Mouse (Mus musculus): ENCODE measurements around the gene Plb1. TPM values are rescaled to one million over a fixed set of nuclear protein-coding genes. Genes with fewer than 3 reads are reported as not detected.
A peak's percentile ranks its signal among the peaks of the same experiment; 100 is the strongest.

The Plb1 gene
- total RNA-seq, 2 experiments from 2014 or later: 1.2 to 1.8 TPM

GRCm38 (mm10) chr5:32322146-32322811 lies 89.8 kb downstream of the Plb1 start:
- DNase-seq: peak; percentile 64 to 66
- intact Hi-C loops (cut with DNase I): loop anchor here (1.0 to 5.0 kb wide), 4 partner anchors 75 to 198 kb away; no protein-coding TSS in a partner anchor

GRCm38 (mm10) chr5:32328139-32328538 lies 95.6 kb downstream of the Plb1 start:
- intact Hi-C loops (cut with DNase I): no loop called here
- no peak for DNase-seq

GRCm38 (mm10) chr5:32332591-32332990 lies 100.1 kb downstream of the Plb1 start:
- no peak for DNase-seq
- intact Hi-C loops (cut with DNase I): no loop called here

- intact Hi-C loops (cut with DNase I): loop anchor here (5.0 kb wide), 1 partner anchor 82 kb away; no protein-coding TSS in a partner anchor
These were observed 102.7 kb downstream of the Plb1 start for GRCm38 (mm10) chr5:32335172-32335571.

GRCm38 (mm10) chr5:32336092-32336491 lies 103.6 kb downstream of the Plb1 start:
- intact Hi-C loops (cut with DNase I): loop anchor here (5.0 kb wide), 1 partner anchor 81 kb away; no protein-coding TSS in a partner anchor
- DNase-seq: no peak

More at GRCm38 (mm10) chr5:32335172-32335571, 102.7 kb downstream of the Plb1 start:
- DNase-seq: peak; percentile 61

GRCm38 (mm10) chr5:32337336-32337735 lies 104.8 kb downstream of the Plb1 start:
- no peak for DNase-seq

GRCm38 (mm10) chr5:32338339-32338738 lies 105.8 kb downstream of the Plb1 start:
- DNase-seq: no peak
- intact Hi-C loops (cut with DNase I): loop anchor here (5.0 kb wide), 1 partner anchor 79 kb away; no protein-coding TSS in a partner anchor

More at GRCm38 (mm10) chr5:32337336-32337735, 104.8 kb downstream of the Plb1 start:
- intact Hi-C loops (cut with DNase I): loop anchor here (5.0 kb wide), 1 partner anchor 80 kb away; no protein-coding TSS in a partner anchor

GRCm38 (mm10) chr5:32338766-32339165 lies 106.3 kb downstream of the Plb1 start:
- no peak for DNase-seq
- intact Hi-C loops (cut with DNase I): loop anchor here (5.0 kb wide), 1 partner anchor 79 kb away; no protein-coding TSS in a partner anchor

GRCm38 (mm10) chr5:32340246-32340645 lies 107.7 kb downstream of the Plb1 start:
- DNase-seq: no peak
- intact Hi-C loops (cut with DNase I): no loop called here

GRCm38 (mm10) chr5:32342711-32343285 lies 110.3 kb downstream of the Plb1 start:
- intact Hi-C loops (cut with DNase I): no loop called here
- no peak for DNase-seq

GRCm38 (mm10) chr5:32346025-32346912 lies 113.8 kb downstream of the Plb1 start:
- intact Hi-C loops (cut with DNase I): no loop called here
- DNase-seq: peak; percentile 74 to 78

GRCm38 (mm10) chr5:32349718-32350117 lies 117.2 kb downstream of the Plb1 start:
- peak in 1 of 2 experiments; percentile 30 for DNase-seq
- intact Hi-C loops (cut with DNase I): no loop called here

GRCm38 (mm10) chr5:32350551-32351256 lies 118.2 kb downstream of the Plb1 start:
- intact Hi-C loops (cut with DNase I): no loop called here
- DNase-seq: peak; percentile 28 to 41

- peak in 1 of 2 experiments; percentile 25 for DNase-seq
- intact Hi-C loops (cut with DNase I): no loop called here
These were observed 119.4 kb downstream of the Plb1 start for GRCm38 (mm10) chr5:32351721-32352465.

GRCm38 (mm10) chr5:32352845-32353244 lies 120.3 kb downstream of the Plb1 start:
- intact Hi-C loops (cut with DNase I): no loop called here
- DNase-seq: no peak

GRCm38 (mm10) chr5:32353280-32353679 lies 120.8 kb downstream of the Plb1 start:
- intact Hi-C loops (cut with DNase I): no loop called here
- no peak for DNase-seq

GRCm38 (mm10) chr5:32360511-32360910 lies 128.0 kb downstream of the Plb1 start:
- no peak for DNase-seq
- intact Hi-C loops (cut with DNase I): no loop called here

GRCm38 (mm10) chr5:32361441-32362235 lies 129.1 kb downstream of the Plb1 start:
- no peak for DNase-seq
- intact Hi-C loops (cut with DNase I): no loop called here

GRCm38 (mm10) chr5:32369391-32369790 lies 136.9 kb downstream of the Plb1 start:
- intact Hi-C loops (cut with DNase I): no loop called here
- no peak for DNase-seq
